Mouse (Mus musculus): ENCODE results near the gene Ugcg.

GRCm38 (mm10) chr4:59214695-59215094, 25.6 kb downstream of the Ugcg start:
- TF ChIP-seq E2F4 (IDR thresholded peaks at IDR 0.05; ENCODE audit: insufficient read depth) (no peak), POLR2A (IDR thresholded peaks at IDR 0.05; ENCODE audit: insufficient read length, low read depth) (no peak), MYOG (IDR thresholded peaks at IDR 0.05; ENCODE audit: control insufficient read depth in 1 of 3, insufficient read depth in 1 of 3, insufficient read length in 2 of 3, low read depth in 2 of 3) (no peak), REST (IDR thresholded peaks at IDR 0.05; ENCODE audit: insufficient read depth, insufficient read length) (no peak)

Measured in myocyte (in vitro differentiated cells).